Mouse (Mus musculus): ENCODE data around the gene Mid1. TPM values are rescaled to one million over a fixed set of nuclear protein-coding genes. Genes with fewer than 3 reads are reported as not detected.
A peak's percentile ranks its signal among the peaks of the same experiment; 100 is the strongest.
"Not testable (repeated sequence)": the region's sequence is repeated elsewhere in the genome, so short reads cannot be mapped to it uniquely, and the experiment has no call there.

The Mid1 gene
- polyA plus RNA-seq, 1 experiment from 2014 or later = 4.0 TPM

DNA sequence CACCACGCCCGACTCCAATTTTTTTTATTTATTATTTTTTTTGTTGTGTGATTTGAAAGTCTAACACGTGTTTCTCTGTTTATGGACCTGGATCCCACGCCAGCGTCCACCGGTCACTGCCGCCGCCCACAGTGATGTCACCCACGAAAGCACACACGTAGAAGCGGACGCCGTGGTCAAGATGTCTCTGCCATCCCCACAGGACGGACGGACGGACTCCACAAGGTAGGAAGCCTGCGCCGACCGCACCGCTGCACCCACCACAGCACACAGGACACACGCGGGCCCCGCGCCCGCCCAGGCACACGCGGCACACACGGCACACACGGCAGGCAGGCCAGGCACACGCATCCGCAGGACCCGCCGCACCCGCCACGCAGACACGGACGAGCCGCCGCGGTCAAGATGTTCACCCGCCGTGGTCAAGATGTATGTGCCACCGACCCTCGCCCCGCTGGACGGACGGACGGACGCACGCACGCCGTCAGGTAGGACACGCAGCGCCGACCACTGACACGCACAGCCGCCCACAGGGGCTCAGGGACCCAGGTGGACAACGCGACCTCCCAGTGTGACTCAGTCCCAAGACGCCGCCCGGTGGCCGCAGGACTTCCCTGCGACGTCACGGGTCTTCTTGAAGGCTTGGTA lies 333.7 kb downstream of the Mid1 start:
- not testable (repeated sequence) for H3K27ac ChIP-seq (replicated peaks); H3K4me2 ChIP-seq; H3K4me1 ChIP-seq; H3K27me3 ChIP-seq (replicated peaks); H3K4me3 ChIP-seq (replicated peaks); H3K9ac ChIP-seq (replicated peaks)
- ATAC-seq (ENCODE audit: low FRiP score) = peak; percentile 85
- 85% methylated on average over 66 of the region's 66 CpGs for WGBS
- peaks cover 31% of the 10 kb centered on the region for H3K36me3 ChIP-seq
- peaks cover 22% of the 10 kb centered on the region for H3K9me3 ChIP-seq (replicated peaks)

DNA sequence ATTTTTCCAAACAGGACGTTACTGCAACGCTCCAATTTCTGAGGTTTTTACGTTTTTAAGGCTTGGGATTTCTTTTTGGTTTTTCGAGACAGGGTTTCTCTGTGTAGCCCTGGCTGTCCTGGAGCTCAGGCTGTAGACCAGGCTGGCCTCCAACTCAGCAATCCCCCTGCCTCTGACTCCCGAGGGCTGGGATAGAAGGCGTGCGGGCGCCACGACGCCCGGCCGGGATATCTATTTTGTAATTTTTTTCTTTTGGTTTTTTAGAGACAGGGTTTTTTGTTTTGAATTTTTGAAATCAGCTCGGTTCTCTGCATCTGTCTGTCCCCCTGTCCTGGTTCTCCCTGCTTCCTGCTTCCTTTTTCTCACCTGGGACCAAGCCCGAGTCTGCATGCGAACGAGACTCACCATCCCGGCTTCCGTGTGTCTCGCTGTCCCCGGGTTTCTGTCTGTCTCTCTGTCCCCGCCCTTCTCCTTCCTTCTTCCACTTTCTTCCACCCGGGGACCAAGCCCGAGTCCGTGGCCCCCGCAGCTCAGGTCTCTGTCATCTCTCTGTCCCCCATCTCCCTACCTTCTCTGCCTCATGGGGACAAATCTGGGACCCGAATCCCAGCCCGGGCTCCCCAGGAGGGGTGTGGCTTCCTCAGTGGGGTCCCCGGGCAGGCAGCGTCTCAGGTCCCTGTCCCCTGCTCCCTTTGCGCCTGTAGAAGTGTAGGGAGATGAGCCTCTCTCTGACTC lies 334.4 kb downstream of the Mid1 start:
- H3K36me3 ChIP-seq = peaks cover 31% of the 10 kb centered on the region
- not testable (repeated sequence) for H3K27ac ChIP-seq (replicated peaks)

DNA sequence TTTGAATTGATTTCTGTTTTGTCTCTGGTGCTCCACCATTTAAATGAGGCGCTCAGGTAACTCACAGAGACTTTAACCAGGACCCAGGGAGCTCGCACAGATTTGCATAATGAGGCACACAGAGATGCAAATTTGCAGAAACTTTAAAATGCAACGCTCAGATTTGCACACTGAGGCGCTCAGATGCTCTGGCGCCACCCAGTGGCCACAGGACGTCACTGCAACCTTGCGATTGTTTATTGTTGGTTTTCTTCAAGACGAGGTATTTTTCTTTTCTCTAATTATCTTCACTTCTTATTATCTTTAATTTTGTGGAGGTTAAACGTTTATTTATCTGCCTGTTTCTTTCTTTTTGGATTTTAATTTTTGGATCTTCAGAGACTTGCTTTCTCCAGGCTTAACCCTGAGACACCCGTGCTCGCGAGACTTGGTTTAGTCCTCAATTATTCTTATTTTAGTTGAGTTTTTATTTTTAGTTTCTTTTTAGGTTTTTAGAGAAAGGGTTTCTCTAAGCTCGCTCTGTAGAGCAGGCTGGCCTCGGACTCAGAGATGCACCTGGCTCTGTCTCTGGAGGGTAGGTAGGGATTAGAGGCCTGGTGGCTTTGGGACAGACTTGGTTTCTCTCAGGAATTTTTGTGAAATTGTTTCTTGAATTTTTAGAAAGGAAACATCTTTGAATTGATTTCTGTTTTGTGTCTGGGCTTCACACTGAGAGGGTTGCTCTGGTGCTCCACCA lies 335.1 kb downstream of the Mid1 start:
- WGBS = 55% methylated on average over 14 of the region's 14 CpGs
- 0 out of 2 replicates have a peak overlapping the region, but pooled peaks have one; percentile 6 for H3K27ac ChIP-seq (replicated peaks)
- H3K4me2 ChIP-seq; ATAC-seq (ENCODE audit: low FRiP score); H3K9ac ChIP-seq (replicated peaks); H3K4me3 ChIP-seq (replicated peaks); H3K4me1 ChIP-seq; H3K27me3 ChIP-seq (replicated peaks): not testable (repeated sequence)
- H3K9me3 ChIP-seq (replicated peaks) = peaks cover 22% of the 10 kb centered on the region
- peaks cover 31% of the 10 kb centered on the region for H3K36me3 ChIP-seq

More for the DNA sequence above, 334.4 kb downstream of the Mid1 start:
- ATAC-seq (ENCODE audit: low FRiP score) = peak; percentile 39
- H3K4me3 ChIP-seq (replicated peaks); H3K4me1 ChIP-seq; H3K27me3 ChIP-seq (replicated peaks); H3K4me2 ChIP-seq; H3K9ac ChIP-seq (replicated peaks): not testable (repeated sequence)
- 86% methylated on average over 30 of the region's 30 CpGs for WGBS
- peaks cover 22% of the 10 kb centered on the region for H3K9me3 ChIP-seq (replicated peaks)

DNA sequence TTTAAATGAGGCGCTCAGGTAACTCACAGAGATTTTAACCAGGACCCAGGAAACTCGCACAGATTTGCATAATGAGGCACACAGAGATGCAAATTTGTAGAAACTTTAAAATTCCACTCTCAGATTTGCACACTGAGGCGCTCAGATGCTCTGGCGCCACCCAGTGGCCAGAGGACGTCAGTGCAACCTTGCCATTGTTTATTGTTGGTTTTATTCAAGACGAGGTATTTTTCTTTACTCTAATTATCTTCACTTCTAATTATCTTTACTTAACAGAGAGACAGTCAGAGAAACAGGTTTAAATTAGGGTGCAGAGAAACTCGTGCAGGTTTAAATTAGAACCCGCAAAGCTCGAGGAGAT lies 335.7 kb downstream of the Mid1 start:
- H3K4me1 ChIP-seq; H3K27me3 ChIP-seq (replicated peaks); H3K4me3 ChIP-seq (replicated peaks); ATAC-seq (ENCODE audit: low FRiP score); H3K4me2 ChIP-seq; H3K9ac ChIP-seq (replicated peaks): not testable (repeated sequence)
- WGBS = 47% methylated on average over 9 of the region's 9 CpGs
- Histone ChIP-seq H3K9me3 (replicated peaks) (peaks cover 22% of the 10 kb centered on the region), H3K36me3 (peaks cover 31% of the 10 kb centered on the region), H3K27ac (replicated peaks) (0 out of 2 replicates have a peak overlapping the region, but pooled peaks have one; percentile 6)

DNA sequence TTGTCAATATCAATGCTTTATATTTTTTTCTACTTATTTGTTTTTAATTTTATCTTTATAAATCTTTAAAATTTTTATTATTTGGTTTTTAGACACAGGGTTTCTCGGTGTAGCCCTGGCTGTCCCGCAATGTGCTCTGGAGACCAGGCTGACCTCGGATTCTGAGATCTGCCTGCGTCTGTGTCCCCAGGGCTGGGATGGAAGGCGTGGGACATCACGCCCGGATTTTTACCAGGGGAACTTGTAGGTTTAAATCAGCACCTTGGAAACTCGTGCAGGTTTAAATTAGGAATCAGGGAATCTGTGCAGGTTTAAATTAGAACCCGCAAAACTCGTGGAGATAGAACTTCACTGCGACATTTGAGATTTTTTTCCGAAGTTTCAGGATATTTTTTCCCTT lies 336.2 kb downstream of the Mid1 start:
- not testable (repeated sequence) for H3K4me3 ChIP-seq (replicated peaks); H3K27me3 ChIP-seq (replicated peaks); ATAC-seq (ENCODE audit: low FRiP score); H3K4me1 ChIP-seq; H3K9ac ChIP-seq (replicated peaks); H3K4me2 ChIP-seq
- Histone ChIP-seq H3K36me3 (peaks cover 31% of the 10 kb centered on the region), H3K9me3 (replicated peaks) (peaks cover 22% of the 10 kb centered on the region), H3K27ac (replicated peaks) (peak overlapping the region; percentile 10; the same call in 1 of the 2 replicates)
- WGBS = 78% methylated on average over 12 of the region's 12 CpGs

DNA sequence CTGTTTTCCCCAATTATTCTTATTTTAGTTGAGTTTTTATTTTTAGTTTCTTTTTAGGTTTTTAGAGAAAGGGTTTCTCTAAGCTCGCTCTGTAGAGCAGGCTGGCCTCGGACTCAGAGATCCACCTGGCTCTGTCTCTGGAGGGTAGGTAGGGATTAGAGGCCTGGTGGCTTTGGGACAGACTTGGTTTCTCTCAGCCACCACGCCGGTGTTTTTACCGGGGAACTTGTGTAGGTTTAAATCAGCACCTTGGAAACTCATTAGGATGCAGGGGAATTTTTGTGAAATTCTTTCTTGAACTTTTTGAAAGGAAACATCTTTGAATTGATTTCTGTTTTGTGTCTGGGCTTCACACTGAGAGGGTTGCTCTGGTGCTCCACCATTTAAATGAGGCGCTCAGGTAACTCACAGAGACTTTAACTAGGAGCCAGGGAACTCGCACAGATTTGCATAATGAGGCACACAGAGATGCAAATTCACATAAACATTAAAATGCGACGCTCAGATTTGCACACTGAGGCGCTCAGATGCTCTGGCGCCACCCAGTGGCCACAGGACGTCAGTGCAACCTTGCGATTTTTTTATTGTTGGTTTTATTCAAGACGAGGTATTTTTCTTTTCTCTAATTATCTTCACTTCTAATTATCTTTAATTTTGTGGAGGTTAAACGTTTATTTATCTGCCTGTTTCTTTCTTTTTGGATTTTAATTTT lies 336.9 kb downstream of the Mid1 start:
- H3K4me3 ChIP-seq (replicated peaks); H3K4me2 ChIP-seq; H3K27me3 ChIP-seq (replicated peaks); ATAC-seq (ENCODE audit: low FRiP score); H3K4me1 ChIP-seq; H3K9ac ChIP-seq (replicated peaks); H3K27ac ChIP-seq (replicated peaks): not testable (repeated sequence)
- 52% methylated on average over 15 of the region's 15 CpGs for WGBS
- Histone ChIP-seq H3K9me3 (replicated peaks) (peaks cover 22% of the 10 kb centered on the region), H3K36me3 (peaks cover 30% of the 10 kb centered on the region)

Other genes with a start within 250 kb of the Mid1 start
- gene 4933400A11Rik, start 94.4 kb downstream of the Mid1 start, polyA plus RNA-seq (2015; fragmentation: Nextera tagmentation; extraction: Ambion mirVana) = not detected in 2 replicates

Data from neural tube, embryonic 15.5 days (tissue).